Mouse (Mus musculus) thymus, postnatal 36 days (tissue): ENCODE measurements around the gene Sh2b3.

ENCODE experiments used
- DNase-seq, 2 experiments: peaks; one replicate each; pipeline ENCODE4 v3.0.0; 2022; ENCODE audit warnings: mixed read lengths in 2 of 2

Gene Sh2b3

GRCm38 (mm10) chr5:121843138-121843905 lies 5.9 kb upstream of the Sh2b3 start:
- DNase-seq = no peak

DNA sequence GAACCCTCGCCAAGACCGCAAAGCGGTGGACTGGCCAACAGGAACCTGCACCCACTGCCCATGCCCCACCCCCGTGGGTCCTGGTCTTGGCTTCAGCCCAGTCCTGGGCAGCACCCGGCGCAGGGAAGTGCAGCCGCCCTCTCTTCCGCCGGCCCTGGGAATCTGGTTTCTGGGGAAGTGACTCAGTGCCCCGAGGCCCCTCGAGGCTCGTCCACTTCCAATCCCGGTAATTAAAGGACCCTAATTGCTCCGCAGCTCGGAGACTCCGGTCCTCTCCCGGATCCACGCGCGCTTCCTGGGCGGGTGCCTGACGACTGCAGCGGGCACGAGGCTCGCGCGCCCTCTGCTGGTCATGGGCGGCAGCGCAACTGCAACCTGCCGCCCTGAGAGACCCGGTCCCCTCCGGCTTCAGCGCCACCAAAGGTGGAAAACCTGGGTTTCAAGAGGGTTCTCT lies 5.2 kb upstream of the Sh2b3 start:
- peak; percentile 85 to 86 for DNase-seq

GRCm38 (mm10) chr5:121841973-121842372 lies 4.5 kb upstream of the Sh2b3 start:
- no peak for DNase-seq

GRCm38 (mm10) chr5:121841516-121841915 lies 4.1 kb upstream of the Sh2b3 start:
- no peak for DNase-seq

- no peak for DNase-seq
Measured at GRCm38 (mm10) chr5:121839128-121839473, 1.7 kb upstream of the Sh2b3 start.

DNA sequence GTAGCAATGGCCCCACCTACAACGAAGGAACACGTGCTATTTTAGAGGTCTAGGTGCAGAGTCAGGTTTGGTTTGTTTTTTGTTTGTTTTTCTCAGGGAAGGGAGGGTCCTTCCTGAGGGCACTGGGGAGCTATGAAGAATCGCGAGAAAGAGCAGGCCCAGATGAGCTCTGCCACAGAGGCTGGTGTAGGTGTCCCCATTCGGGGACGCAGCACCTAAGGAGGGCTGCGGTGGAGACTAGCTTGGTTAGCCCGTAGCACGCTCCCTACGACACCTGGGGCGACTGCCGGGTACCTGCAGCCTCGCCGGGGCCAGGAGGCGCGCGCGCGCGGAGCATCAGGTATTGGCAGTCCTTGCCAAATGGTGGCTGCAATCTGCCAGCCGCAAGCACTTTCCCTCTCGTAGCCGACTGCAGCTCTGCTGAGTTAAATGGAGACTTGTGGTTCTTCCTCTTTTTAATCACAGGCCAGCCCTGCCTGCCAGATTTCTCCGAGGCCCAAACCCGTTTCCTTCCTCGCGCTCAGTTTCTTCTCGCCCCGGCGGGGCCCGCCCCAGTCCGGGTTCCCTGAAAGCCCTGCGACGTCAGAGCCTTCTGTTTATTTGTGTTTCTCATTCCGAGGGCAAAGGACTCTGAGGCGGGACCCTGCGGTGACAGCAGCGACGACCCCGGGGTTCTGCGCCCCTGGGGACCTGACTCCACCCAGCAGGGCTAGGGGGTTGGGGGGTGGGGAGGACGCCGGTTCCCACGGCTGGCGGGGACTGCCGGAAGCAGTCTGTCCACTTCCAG lies 1.1 kb upstream of the Sh2b3 start:
- peak; percentile 54 to 57 for DNase-seq

DNA sequence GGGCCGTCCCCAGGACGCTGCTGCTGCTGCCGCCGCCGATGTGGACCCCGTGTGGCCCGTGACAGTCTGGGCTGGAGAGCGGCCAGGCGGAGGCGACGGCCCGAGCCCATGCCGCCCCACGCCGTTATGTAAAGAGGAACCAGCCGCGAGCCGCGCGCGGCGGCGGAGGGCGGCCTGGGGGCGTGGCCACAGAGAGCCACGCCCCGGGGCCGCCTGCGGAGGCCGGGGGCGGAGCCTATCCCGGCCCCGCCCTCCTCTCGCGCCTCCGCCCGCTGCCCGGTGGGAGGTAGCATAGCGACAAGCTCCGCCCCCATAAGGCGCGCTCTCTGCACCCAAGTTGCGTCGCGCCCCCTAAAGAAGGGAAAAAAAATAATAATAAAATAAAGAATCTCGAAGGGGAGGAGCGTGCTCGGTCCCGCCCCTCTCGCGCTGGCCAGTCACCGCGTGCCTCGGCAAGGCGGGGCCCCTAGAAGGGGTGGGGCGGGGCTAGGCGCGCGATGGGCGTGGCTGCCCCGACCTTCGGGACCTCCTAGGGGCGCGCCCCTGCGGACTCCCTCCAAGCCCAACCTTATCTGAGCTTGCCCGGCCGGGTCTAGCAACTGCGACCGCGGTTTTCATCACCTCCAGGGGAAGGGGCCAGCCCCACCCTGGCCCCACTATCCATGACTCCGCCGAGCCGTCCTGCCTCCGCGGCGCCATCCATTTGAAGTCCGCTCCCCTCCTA lies 592 bp downstream of the Sh2b3 start:
- peak; percentile 86 to 88 for DNase-seq

GRCm38 (mm10) chr5:121835949-121836691 lies 1.3 kb downstream of the Sh2b3 start:
- DNase-seq = peak in 1 of 2 experiments; percentile 24

DNA sequence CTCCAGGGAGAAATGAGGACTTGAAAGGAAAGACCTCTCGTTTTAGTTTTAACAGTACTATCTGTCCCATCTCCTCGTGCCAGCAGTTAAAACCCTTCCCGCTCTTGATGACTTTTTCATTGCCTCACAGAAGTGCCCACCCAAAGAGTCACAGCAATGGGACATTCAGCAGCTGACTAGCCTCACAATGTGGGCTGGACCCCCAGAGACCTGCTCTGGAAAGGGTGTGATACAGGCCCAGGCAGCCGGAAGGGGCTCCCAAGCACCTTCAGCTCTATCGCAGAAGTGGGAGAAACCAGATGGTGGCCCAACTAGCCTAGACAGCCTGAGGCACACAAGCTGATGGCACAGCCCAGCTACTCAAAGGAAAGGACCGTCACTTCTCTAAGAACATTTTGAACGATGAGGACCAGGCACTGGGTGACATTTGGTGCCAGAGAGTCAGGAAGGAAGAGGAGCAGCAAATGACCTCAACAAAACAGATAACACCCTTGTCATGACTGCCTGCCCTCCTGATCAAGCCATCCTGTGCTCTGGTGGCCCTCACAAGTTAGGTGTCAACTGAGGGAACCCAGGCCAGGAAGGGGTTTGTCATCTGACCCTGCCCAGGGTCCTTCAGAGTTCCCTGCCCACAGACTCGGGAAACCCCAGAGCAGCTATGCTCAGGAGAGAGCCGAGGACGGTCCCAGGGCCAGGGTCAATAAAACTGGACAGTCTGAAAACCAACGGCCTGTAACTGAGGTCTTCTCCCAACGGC lies 2.3 kb downstream of the Sh2b3 start:
- no peak for DNase-seq

- no peak for DNase-seq
Measured at GRCm38 (mm10) chr5:121834241-121834606, 3.2 kb downstream of the Sh2b3 start.

DNA sequence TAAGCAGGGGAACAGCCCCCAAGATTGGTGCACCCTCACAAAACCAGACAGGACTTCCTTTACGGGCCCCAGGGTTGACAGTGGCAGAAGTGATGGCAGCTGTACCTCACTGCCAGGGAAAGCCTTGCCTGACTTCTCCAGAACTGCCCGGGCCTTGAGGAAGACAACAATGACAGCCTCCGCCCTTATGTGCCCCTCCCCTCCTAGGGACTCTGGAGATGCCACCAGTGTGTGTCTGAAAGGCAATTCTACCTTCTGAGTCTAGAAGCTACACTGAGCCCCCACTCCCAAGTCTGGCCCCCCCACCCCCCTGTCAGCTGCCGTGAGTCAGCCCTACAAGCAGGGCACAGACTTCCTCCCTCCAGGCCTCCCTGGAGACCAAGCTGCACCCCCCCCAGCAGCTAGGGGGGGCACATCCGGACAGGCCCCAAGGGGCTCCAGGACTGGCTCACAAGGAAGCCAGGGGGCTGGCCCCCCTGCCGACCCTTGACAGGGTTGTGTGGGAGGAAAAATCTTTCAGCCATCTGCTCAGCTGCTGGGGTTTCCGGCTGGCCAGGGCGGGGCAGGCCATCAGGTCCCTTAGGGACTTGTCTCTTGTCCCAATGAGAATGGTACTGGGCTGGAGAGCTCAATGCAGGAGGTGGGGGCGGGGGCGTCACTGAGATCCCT lies 3.7 kb downstream of the Sh2b3 start:
- peak; percentile 60 to 78 for DNase-seq

GRCm38 (mm10) chr5:121833159-121833558 lies 4.3 kb downstream of the Sh2b3 start:
- no peak for DNase-seq

DNA sequence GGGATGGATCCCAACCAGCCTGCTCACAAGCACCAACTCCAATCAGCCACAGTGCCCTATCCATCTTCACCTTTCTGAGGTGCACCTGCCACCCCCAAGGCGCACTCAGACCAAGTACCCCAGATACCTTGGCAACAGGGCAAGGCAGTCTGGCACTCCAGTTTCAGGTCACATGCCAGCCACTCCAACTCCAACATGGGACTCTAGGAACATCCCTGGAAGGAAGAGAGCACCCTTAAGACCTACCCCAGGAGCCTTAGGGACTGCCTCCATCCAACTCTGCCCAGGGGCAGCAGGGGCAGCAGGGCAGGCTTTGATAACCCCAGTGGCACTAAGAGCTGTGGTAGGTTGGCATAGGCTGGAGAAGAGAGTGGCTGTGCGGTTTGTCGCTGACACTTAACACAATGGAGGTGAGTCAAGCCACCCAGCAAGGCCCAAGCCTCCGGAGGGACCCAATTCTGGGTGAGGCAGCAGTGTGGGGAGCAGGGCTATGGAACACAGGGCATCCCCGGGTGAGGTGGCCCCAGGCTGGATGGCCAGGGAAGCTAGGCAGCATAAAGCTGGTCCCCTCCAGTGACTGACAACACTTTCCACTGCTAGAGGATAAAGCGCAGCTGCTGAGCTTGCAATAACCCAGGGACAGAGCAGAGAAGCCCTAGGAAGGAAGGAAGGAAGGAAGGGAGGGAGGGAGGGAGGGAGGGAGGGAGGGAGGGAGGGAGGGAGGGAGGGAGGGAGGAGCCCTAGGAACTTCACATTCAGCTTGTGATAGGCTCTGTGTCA lies 4.9 kb downstream of the Sh2b3 start:
- DNase-seq = no peak

- DNase-seq = no peak
Measured at GRCm38 (mm10) chr5:121831002-121831601, 6.3 kb downstream of the Sh2b3 start.

DNA sequence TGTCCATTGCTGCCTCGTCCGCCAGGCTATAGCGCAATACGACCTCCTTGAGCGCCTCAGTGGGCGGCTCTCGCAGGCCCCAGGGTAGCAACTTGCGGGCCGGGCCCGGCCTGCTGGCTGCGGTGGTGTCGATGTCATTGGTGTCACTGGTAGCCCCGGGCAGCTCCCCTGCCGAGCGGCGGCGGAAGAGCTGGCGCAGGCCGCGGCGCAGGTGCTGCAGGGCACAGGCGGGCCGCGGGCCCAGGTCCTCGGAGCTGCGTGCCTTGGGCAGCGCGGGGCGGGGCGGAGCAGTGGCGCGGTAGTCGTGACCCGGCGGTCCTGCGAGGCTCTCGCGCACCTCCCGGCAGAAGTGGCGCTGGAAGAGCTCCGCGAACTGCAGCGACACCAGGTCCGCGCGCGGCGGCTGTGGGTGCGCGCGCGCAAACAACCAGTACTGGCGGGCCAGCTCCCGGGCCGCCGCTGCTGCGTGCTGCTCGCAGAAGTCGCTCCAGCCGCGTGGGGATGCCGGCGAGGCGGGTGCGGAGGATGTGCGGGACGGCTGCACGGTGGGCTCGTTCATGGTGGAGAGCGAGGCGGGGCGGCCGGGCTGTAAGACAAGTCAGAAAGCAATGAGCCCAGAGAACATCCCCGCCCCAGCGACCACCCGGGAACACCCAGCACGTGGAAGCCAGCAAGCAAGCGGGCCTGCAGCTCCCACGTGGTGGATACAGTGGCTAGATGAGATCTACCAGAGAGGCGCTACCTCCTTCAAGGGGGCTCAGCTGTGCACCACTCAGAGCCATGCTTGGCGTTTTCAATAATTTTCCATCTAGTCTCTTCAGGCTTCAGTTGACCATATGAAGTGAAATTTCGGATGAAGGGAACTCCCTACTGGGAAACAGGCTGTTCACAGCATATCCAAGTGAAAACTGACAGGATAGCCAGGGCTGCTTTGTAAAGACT lies 8.7 kb downstream of the Sh2b3 start:
- DNase-seq = no peak

DNA sequence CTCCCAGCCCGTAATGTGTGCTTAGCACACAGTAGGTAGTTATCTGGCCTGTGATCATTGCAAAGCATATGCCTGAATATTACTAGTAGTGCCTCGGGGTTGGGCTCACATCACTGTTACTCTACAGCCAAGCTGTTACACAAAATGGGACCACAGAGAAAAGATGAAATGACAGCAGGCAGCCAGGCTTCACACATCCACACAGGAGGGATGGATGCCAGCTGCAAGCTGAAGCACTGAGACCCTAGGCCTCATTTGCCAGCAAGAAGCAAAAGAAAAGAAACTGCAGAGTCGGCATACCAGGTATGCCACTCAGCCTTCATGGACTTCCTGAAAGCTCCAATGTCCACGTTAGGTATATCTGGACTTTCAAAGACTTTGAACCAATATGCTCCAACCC lies 9.6 kb downstream of the Sh2b3 start:
- DNase-seq = no peak

DNA sequence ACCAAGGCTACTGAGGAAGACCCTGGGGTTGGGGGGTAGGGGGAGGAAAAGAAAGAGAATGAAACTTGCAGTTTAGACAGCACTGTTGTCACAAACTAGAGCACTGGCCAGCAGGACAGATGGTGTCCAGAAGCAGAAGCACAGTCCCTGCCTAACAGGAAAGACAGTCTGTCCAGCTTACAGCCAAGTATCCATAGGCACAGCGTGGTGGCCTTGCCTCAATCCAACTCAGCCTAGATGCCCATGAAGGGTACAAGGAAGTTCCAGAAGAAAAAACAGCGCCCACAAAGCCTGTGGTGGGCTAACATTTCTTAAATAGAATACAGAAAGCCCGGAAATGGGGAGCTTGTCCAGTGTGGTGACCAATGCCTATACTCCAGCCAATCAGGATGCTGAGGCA lies 11.8 kb downstream of the Sh2b3 start:
- DNase-seq = no peak

GRCm38 (mm10) chr5:121824121-121824520 lies 13.3 kb downstream of the Sh2b3 start:
- DNase-seq = no peak

DNA sequence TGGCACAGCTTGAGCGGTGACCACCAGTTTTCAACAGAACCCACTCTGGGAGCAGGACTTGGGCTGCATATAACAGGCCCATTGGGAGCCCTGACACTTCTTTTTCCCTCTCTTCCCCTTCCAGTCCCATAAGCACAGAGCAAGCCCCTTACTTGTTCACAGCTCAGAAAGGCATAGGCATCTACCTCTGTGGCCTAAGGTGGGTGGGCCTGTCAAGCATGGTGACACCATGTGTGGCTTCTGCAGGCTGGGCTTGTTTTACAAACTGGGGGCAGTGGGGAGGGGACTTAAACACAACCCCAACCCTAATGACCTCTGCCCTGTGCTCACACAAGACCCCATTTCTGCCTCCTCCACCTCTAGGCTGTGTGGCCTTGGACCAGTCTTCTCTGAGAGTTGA lies 13.8 kb downstream of the Sh2b3 start:
- no peak for DNase-seq
